Mouse (Mus musculus): Measurements from ENCODE around the gene Cep41. TPM values are rescaled to one million over a fixed set of nuclear protein-coding genes. Genes with fewer than 3 reads are reported as not detected.
A peak's percentile ranks its signal among the peaks of the same experiment; 100 is the strongest.

Gene Cep41
- polyA plus RNA-seq, 1 experiment from 2014 or later = 17.3 TPM

DNA sequence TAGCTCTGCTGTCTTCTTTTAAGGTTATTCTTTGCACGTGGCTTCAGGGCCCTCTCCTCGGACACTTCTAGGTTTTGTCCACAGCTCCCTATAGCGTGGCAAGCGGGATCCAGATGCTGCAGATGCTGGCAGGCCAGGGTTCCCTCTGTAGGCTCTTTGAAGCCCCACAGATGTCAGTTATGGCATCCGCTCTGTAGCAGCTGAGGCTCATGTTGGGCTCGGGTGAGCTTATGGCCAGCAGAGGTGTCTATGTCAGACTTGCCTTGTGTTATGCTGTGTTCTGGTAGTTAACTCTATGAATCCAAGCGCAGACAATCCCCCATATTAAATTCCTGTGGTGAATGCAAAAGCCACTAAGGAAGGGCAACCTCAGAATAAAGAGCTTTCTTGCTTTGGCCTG is 13.1 kb downstream of the Cep41 start:
- no peaks in the 10 kb centered on the region for H3K27me3 ChIP-seq
- WGBS = 89% methylated on average over 7 of the region's 7 CpGs
- no peak for ATAC-seq (replicated peaks)
- no peak overlapping the region for H3K9ac ChIP-seq (replicated peaks)
- H3K36me3 ChIP-seq = no peaks in the 10 kb centered on the region
- no peak overlapping the region for H3K4me3 ChIP-seq
- H3K4me2 ChIP-seq (replicated peaks) = no peak overlapping the region
- H3K4me1 ChIP-seq = peaks cover 30% of the 10 kb centered on the region
- no peak overlapping the region for H3K27ac ChIP-seq (replicated peaks)
- H3K9me3 ChIP-seq = no peaks in the 10 kb centered on the region

DNA sequence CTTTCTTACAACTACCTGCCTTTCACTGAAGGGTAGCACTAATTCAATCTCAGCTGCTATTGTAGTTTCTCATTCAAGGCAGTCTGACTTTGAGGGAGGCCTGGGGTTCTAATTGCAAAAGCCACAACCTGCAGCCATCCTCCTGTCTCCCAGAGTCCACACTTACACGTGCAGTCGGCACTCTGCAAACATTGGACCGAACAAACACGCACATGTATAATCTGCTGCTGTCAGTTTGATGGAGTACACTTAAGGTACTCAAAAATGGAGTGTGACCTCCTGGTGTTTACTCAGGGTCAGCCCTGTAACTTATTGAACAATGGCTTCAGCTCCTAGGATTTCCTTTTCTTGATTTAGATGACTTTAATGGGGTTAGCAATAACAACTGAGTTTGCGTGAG is 14.0 kb downstream of the Cep41 start:
- no peaks in the 10 kb centered on the region for H3K9me3 ChIP-seq
- H3K27ac ChIP-seq (replicated peaks) = peak overlapping the region; percentile 48
- H3K36me3 ChIP-seq = no peaks in the 10 kb centered on the region
- no peak overlapping the region for H3K9ac ChIP-seq (replicated peaks)
- no peak overlapping the region for H3K4me2 ChIP-seq (replicated peaks)
- 59% methylated on average over 5 of the region's 5 CpGs for WGBS
- no peaks in the 10 kb centered on the region for H3K27me3 ChIP-seq
- peaks cover 38% of the 10 kb centered on the region for H3K4me1 ChIP-seq
- no peak overlapping the region for H3K4me3 ChIP-seq
- no peak for ATAC-seq (replicated peaks)

DNA sequence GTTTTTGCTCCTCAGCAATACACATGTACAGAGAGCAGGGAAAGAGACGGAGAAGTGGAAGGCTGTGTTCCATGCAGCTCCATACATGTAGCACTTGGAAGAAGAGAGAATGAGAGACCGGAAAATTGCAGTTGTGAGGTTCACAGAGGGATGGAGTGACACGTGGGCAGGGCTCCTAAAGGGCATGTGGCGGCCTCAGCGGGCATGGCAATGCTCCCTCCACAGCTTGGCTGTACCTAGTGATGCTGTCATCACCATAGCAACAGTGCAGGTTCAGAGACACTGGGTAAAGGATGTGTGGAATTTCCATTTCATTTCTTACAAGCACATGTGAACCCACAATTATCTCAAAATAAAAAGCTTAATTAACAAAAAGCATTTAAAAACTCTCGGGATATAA is 15.1 kb downstream of the Cep41 start:
- Histone ChIP-seq H3K36me3 (no peaks in the 10 kb centered on the region), H3K27ac (replicated peaks) (peak overlapping the region; percentile 65), H3K4me3 (no peak overlapping the region), H3K9ac (replicated peaks) (no peak overlapping the region), H3K9me3 (no peaks in the 10 kb centered on the region), H3K4me1 (peaks cover 49% of the 10 kb centered on the region), H3K4me2 (replicated peaks) (no peak overlapping the region), H3K27me3 (no peaks in the 10 kb centered on the region)
- WGBS = 31% methylated on average over 6 of the region's 6 CpGs
- ATAC-seq (replicated peaks) = peak; percentile 66

DNA sequence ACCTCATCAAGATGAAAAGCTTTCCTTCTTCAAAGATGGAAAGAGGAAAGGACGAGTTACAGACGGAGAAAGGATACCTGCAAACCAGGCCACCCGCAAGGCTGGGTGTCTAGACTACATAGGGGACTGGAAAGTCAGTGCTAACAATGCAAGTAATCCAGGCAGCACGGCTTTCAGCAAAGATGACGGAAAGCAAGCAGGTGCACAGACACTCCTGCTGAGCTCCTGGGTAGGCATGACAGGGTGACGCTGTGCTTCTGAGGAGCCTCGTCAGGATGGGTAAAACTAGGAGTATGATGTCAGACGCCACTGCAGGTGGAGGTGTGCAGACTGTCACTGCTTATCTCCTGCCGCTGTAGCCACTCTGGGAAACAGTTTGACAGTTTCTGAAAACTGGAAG is 16.0 kb downstream of the Cep41 start:
- H3K36me3 ChIP-seq = no peaks in the 10 kb centered on the region
- H3K27ac ChIP-seq (replicated peaks) = no peak overlapping the region; the same call in 1 of the 2 replicates
- H3K4me2 ChIP-seq (replicated peaks) = no peak overlapping the region
- no peaks in the 10 kb centered on the region for H3K9me3 ChIP-seq
- no peak overlapping the region for H3K4me3 ChIP-seq
- no peak for ATAC-seq (replicated peaks)
- no peak overlapping the region for H3K9ac ChIP-seq (replicated peaks)
- peaks cover 48% of the 10 kb centered on the region for H3K4me1 ChIP-seq
- no peaks in the 10 kb centered on the region for H3K27me3 ChIP-seq
- 69% methylated on average over 9 of the region's 9 CpGs for WGBS

DNA sequence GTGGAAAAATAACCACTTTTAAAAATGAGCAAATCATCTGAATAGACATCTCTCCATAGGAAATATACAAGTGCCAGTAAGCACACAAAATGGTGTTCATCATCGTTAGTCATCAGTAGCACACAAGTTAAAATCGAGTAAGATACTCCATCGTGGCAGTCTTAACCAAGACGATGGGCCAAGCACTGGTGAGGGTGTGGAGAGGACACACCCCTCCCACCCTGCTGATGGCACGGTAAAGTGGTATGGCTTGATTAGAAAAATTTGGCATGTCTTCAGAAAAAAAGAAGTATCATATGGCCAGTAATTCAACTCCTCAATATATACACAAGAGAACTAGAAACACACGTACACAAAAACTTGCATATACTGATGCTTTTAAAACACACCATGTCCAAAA is 17.0 kb downstream of the Cep41 start:
- Histone ChIP-seq H3K4me3 (no peak overlapping the region), H3K36me3 (no peaks in the 10 kb centered on the region), H3K9me3 (no peaks in the 10 kb centered on the region), H3K27ac (replicated peaks) (peak overlapping the region; percentile 92; the same call in 1 of the 2 replicates), H3K9ac (replicated peaks) (no peak overlapping the region), H3K27me3 (no peaks in the 10 kb centered on the region), H3K4me1 (peaks cover 46% of the 10 kb centered on the region), H3K4me2 (replicated peaks) (no peak overlapping the region)
- 73% methylated on average over 6 of the region's 6 CpGs for WGBS
- ATAC-seq (replicated peaks) = no peak

DNA sequence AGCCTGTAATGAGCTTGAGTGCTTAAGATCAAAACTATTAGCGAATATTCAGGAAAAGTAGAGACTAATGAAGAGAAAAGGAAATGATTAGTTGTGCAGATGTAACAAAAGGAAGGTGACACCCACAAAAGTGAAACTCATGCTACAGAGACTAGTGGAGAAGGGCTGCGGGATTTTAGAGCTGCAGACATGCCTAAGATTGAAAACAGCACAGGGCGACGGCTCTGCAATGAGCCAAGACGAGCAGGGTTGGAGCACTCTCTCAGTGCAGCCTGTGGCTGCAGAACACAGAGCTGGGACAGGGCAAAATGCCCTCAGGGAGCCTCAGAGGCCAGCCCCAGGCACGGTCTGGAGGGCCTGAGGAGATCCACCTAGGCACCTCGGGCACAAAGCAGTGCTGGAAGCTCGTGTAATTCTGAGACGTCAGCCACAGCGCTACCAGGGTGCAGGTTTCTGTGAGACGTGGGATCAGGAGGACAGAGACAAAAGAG is 18.2 kb downstream of the Cep41 start:
- peak; percentile 73 for ATAC-seq (replicated peaks)
- 0 out of 2 replicates have a peak overlapping the region, but pooled peaks have one; percentile 15 for H3K4me3 ChIP-seq
- peak overlapping the region; percentile 92 for H3K27ac ChIP-seq (replicated peaks)
- H3K9ac ChIP-seq (replicated peaks) = peak overlapping the region; percentile 51
- H3K4me2 ChIP-seq (replicated peaks) = peak overlapping the region; percentile 45
- H3K36me3 ChIP-seq = no peaks in the 10 kb centered on the region
- peaks cover 46% of the 10 kb centered on the region for H3K4me1 ChIP-seq
- H3K27me3 ChIP-seq = no peaks in the 10 kb centered on the region
- no peaks in the 10 kb centered on the region for H3K9me3 ChIP-seq
- 3% methylated on average over 11 of the region's 11 CpGs for WGBS

DNA sequence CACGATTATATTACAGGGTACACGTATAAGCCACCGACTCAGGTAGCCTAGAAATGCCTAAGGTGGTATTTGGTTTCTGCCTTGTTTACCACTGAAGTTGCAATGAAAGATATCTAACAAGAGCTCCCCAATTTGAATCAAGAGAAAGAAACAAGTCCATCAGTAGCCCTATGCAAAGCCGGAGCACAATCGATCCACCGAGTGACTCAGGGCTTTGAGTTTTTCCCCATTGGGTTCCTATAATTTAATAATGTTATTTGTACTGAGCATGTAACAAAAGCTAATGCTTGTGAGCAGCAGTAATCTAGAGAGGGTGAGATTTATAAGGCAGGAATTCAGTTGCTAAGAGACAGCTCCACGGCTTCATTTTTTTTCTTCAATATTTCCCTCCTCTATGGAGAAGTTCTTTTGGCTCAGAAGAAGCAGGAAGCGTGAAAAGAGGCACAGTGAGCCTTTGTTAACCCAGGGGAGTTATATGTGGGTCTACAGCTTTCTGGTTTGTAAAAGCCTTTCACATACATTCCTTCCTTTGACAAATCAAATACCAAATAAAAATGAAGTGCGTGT is 18.8 kb downstream of the Cep41 start:
- Histone ChIP-seq H3K4me1 (peaks cover 46% of the 10 kb centered on the region), H3K27ac (replicated peaks) (peak overlapping the region; percentile 92), H3K9me3 (no peaks in the 10 kb centered on the region), H3K4me3 (peak overlapping the region; percentile 15; the same call in 1 of the 2 replicates), H3K4me2 (replicated peaks) (peak overlapping the region; percentile 45), H3K36me3 (no peaks in the 10 kb centered on the region), H3K27me3 (no peaks in the 10 kb centered on the region), H3K9ac (replicated peaks) (peak overlapping the region; percentile 51; the same call in 1 of the 2 replicates)
- ATAC-seq (replicated peaks) = peak; percentile 55; the same call in 1 of the 2 replicates
- WGBS = 17% methylated on average over 9 of the region's 9 CpGs

DNA sequence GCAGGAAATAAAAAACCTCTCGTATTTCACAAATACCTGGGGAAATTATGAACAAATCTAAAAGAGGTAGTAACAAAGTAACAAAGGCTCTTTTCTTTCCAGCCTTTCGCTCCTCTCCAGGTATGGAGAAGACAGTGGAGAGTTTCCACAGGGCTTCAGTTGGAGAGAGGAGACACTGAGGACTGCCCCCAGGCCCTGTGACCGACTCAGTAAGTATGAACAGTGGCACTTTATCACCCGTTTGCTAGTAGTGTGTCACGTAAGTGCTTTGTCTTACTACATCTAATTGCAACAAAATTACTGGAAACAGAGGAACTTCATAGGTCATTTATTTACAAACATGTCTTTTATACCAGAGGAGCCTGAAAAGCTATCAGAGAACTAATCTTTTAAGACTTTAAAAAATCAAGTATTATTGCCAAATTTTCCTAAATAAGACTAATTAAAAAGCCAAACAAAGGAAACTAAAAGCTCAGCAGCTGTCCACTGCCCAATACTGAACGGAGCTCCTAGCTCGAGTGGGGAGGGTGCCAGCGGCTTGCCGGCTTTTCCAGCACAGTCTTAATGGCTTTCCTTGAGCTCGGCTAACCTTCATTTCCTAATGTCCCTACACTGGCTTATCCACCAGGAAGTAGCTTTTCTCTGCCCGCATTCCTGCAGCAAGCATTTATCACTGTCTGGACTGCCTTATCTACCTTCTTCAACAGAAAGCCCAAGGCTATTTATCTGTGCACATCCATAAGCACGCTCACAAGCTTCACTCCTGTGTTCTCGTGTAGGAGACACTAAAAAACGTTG is 19.6 kb downstream of the Cep41 start:
- no peaks in the 10 kb centered on the region for H3K27me3 ChIP-seq
- peak overlapping the region; percentile 45 for H3K4me2 ChIP-seq (replicated peaks)
- H3K27ac ChIP-seq (replicated peaks) = peak overlapping the region; percentile 92
- peak; percentile 63; the same call in 1 of the 2 replicates for ATAC-seq (replicated peaks)
- H3K4me3 ChIP-seq = no peak overlapping the region
- H3K9ac ChIP-seq (replicated peaks) = peak overlapping the region; percentile 35
- no peaks in the 10 kb centered on the region for H3K9me3 ChIP-seq
- peaks cover 42% of the 10 kb centered on the region for H3K4me1 ChIP-seq
- 11% methylated on average over 14 of the region's 14 CpGs for WGBS
- H3K36me3 ChIP-seq = no peaks in the 10 kb centered on the region

DNA sequence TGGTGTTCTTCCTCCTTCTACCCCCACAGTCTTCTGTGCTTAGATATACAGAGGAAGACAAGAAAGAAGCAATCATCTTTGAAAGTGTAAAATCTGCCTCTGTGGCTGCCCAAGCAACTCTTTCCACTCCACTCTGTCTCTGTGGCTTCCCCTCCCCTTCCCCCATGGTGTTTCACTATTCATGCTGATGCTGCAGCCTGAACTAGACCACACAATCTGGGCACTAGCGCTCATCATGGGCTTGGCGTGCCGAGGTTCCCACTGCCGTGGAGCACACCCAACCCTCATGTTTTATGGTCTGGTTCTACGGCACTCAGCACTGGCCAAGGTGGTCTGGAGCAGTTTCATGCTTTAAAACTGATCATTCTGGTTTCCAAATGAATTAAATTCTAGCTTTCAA is 21.9 kb downstream of the Cep41 start:
- Histone ChIP-seq H3K4me2 (replicated peaks) (no peak overlapping the region), H3K27ac (replicated peaks) (no peak overlapping the region), H3K4me1 (peaks cover 31% of the 10 kb centered on the region), H3K9ac (replicated peaks) (no peak overlapping the region), H3K27me3 (no peaks in the 10 kb centered on the region), H3K4me3 (no peak overlapping the region), H3K36me3 (no peaks in the 10 kb centered on the region), H3K9me3 (no peaks in the 10 kb centered on the region)
- 58% methylated on average over 5 of the region's 5 CpGs for WGBS
- ATAC-seq (replicated peaks) = no peak

DNA sequence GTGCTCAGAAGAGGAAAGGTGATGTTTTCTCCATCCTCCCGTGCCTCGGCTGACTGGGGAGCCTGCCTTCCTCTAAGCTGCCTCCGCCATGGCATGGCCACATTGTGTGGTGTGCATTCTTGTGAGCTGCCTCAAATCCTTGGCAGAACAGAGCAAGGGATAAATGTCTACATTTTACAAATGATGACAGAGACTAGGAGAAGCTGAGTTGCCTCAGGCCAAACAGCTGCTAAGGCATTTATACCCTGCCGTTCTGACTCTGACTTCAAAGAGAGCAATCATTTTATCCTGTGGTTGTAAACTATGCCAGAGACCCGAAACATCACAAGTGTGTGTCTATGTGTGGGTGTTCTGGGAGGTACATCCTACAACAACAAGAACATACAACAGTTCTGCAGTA is 26.0 kb downstream of the Cep41 start:
- Histone ChIP-seq H3K36me3 (no peaks in the 10 kb centered on the region), H3K4me2 (replicated peaks) (no peak overlapping the region), H3K4me1 (peaks cover 11% of the 10 kb centered on the region), H3K4me3 (no peak overlapping the region), H3K27ac (replicated peaks) (no peak overlapping the region), H3K9me3 (no peaks in the 10 kb centered on the region), H3K27me3 (no peaks in the 10 kb centered on the region), H3K9ac (replicated peaks) (no peak overlapping the region)
- no peak for ATAC-seq (replicated peaks)
- 44% methylated on average over 5 of the region's 5 CpGs for WGBS

DNA sequence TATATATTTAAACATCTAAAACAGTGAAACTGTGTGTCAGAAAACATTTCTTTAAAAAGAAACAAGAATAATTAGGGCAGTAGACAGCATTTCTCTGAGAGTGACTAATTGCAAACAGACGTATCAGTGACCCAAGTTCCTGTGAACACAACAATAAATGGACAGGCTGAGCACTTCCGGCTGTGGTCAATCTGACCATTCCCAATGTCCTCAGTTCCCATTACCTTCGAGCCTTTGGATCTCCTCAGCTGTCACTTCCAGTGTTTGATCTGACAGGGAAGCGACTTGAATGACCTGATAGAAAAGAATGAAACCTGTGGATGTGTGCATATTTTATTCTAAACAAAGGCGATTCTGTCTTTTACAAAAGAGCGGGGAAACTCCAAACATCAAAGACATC is 27.5 kb downstream of the Cep41 start:
- Histone ChIP-seq H3K27me3 (no peaks in the 10 kb centered on the region), H3K27ac (replicated peaks) (no peak overlapping the region), H3K9ac (replicated peaks) (no peak overlapping the region), H3K4me3 (no peak overlapping the region), H3K4me2 (replicated peaks) (no peak overlapping the region), H3K9me3 (no peaks in the 10 kb centered on the region), H3K4me1 (peaks cover 11% of the 10 kb centered on the region), H3K36me3 (no peaks in the 10 kb centered on the region)
- 49% methylated on average over 6 of the region's 6 CpGs for WGBS
- no peak for ATAC-seq (replicated peaks)

DNA sequence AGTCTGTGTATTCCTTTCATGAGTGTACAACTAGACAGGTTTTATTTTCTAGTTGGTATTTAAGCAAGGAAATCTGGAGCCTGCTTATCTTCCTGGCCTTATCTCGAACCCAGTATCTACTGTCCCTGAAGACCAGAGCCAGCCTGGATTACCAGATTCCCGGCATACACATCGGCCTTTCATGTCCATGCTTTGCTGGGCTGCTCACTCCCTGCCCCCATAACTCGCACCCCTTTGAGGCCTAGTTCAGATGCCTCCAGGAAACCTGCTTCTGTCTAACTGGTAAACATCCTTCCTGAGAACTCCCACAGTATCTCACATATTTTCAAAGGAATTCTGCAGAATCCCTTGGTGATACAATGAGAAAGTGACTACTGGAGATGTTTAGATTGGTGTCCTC is 28.3 kb downstream of the Cep41 start:
- Histone ChIP-seq H3K4me3 (no peak overlapping the region), H3K27me3 (no peaks in the 10 kb centered on the region), H3K9me3 (no peaks in the 10 kb centered on the region), H3K36me3 (no peaks in the 10 kb centered on the region), H3K4me1 (peaks cover 11% of the 10 kb centered on the region), H3K27ac (replicated peaks) (no peak overlapping the region), H3K9ac (replicated peaks) (no peak overlapping the region), H3K4me2 (replicated peaks) (no peak overlapping the region)
- 63% methylated on average over 4 of the region's 4 CpGs for WGBS
- ATAC-seq (replicated peaks) = no peak

Data from forebrain, embryonic 15.5 days (tissue).